Mouse (Mus musculus) mouse trophoblast stem cell (cell line): ENCODE measurements around the gene Vps26b.

Experiments
- in situ Hi-C, 2 experiments: fragments of 300-500 bp; cut with MseI, MboI; formaldehyde crosslinking; loops; 2 replicates in 1 of 2; 3 replicates in 1 of 2; pipeline ENCODE4 v1.15.1; 2025

Vps26b gene

DNA sequence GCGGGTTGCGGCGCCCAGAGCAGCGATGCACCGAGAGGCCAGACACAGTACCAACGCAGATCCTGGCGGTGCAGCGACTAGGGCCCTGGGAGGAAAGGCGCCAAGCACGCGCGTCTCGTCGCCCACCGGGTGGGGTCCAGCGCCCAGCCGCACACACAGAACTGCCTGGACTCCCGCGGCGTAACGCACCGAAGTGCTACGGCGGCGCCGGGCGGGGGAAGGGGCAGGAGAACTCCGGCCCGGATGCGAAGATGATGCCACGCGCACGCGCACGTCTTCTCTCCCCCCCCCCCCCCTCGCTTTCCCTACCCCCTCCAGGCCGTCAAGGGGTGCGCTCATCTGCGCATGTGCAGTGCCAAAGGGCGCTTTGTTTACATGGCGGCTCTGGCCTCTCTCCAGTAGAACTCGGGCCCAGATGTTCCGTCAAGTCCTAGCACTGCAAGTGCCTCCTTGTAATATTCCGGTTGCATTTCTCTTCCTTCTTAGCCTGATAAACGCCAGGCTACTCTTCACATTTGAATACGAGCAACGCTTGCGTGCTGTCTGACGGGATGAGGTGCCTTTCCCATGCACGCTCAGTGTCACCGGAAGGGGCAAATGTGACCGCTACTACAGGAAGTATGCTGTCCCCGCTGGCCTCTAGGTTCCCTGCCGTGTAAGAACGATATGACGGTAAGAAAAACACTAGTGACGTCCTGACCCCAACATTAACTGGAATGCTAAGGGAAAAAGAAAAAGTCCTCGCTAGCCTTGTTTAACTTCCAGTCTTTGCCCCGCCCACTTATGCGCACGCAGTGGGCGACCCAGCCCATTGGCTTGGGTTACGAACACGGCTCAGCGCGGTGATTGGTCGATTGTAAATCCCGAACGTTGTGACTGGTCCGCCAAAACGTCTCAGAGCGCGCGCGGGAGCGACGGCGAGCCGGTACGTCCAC lies at the start of gene Vps26b, which contains the start of gene Ncapd3:
Vps26b (minus strand) TSS at position 238 of the 935 bp plus-strand sequence.
Ncapd3 (plus strand) TSS at position 348 of the 935 bp plus-strand sequence.
- in situ Hi-C loops, result no loop called here

DNA sequence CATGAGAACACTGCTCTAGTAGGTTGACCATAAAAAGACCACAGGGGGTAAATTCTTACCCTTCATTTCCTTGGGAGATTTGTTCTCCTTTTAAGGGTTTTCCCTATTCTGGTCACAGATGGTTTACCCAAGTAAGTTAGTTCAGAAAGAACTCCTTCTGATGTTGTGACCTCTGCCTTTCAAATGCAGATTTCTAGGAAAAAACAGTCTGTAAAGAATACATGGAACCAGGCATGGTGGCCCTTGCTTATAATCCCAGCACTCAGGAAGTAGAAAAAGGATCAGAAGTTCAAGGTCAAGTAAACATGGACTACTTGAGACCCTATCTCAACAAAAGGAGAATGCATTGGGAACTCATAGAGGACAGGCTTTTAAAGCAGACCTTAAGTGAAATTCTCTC lies 45.9 kb upstream of the Vps26b start:
- in situ Hi-C loops, result no loop called here

DNA sequence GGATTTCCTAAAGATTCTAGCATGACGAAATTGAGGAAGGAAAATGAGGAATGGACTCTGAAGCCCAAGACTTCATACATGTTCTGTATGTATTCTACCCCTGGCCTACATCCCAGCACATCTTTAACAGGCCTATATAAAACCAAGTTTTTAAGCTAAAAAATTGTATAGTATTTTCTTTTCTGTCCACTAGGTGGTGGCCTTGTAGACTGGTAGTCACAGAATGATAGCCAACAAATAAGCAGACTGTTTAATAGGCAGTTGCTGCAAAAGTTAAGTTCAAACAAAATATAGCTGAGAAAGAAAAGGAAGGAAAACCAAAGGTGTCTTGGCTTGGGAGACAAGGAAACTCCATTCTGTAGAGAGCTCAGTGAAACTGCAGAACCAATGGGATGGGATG lies 44.8 kb upstream of the Vps26b start:
- in situ Hi-C loops, result no loop called here

DNA sequence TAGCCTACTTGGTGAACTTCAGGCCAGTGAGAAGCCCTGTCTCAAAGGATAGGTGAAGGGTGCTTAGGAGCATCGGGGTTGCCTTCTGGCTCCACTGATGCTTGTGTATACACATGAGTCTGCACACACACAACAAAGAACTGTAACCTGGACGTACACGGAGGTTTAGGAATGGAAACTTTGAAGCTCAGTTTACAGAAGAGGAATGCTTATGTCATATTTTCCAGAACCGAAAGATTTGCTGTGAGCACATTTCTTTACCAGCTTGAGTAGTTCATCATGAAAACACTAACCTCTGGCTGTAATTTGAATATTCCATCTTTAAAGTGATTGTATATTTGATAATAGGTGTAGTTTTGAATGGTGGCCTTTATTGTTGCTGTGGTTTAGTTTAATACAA lies 41.0 kb upstream of the Vps26b start:
- in situ Hi-C loops, result no loop called here

DNA sequence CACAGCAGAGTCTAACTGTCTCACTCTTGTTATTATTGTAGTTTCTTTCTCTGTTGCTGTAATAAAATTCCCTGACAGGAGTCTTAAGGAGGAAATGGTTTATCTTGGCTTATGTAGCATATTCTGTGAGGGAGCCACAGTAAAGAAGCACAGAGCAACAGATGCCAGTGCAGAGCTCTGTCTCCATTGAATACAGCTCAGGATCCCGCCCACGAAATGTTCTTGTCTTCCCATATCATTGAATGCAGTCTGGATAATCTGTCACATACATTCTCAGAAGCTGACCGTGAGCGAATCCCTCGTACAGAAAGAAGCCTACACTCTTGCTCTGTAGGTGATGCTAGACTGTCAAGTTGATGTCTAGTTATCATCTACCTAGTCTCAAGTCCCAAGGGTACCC lies 28.5 kb upstream of the Vps26b start:
- in situ Hi-C loops, result no loop called here

DNA sequence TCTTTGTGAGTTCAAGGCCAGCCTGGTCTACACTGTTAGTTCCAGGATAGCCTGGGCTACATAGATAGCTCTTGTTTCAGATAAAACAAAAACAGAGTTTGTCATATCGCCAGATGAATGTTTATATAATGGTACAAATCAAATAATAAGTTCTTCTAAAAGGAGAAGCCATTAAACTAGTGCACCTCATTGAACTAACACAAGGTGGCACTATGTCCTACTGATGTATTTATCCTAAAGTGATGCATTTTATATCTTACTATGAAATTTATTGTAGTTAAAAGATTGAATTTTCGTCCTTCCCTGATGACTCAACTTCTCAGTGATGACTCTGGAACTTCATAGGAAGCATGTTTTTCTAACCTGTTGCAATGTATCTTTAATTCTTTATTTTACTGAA lies 19.6 kb upstream of the Vps26b start:
- in situ Hi-C loops, result no loop called here

DNA sequence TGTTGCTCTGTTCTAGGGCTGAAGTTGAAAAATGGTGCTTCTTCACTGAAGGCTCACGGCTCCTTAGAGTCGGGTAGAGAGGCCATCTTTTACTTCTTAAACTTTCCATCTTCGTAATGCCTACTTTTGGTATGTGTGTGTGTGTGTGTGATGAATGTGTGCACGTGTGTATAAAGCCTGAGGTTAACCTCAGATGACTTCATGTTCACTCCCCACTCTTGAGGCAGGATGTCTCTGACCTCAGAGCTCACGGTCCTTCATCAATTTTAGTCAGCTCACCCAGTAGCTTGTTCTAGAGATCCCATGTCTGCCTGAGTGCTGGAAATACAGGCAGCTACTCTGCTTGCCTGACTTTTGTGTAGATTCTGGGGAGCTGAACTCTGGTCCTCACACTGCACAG lies 14.0 kb upstream of the Vps26b start:
- in situ Hi-C loops, result no loop called here

DNA sequence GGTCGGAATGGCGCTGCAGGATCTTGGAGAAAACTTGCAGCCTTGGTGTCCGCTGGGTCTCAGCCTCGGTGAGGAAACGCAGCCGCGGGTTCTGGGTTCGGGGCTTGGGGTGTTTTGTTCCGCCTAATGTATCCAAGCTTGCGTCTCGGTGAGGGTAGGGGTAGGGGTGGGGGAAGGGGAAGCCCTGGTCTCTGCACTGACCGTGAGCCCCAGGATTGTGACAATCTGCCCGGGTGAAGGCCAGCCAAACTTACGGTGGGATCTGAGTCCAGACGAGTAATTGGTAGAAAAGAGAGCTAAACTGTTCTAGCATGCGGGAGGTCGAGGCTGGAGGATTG lies 867 bp upstream of the Vps26b start:
- in situ Hi-C loops, result no loop called here

DNA sequence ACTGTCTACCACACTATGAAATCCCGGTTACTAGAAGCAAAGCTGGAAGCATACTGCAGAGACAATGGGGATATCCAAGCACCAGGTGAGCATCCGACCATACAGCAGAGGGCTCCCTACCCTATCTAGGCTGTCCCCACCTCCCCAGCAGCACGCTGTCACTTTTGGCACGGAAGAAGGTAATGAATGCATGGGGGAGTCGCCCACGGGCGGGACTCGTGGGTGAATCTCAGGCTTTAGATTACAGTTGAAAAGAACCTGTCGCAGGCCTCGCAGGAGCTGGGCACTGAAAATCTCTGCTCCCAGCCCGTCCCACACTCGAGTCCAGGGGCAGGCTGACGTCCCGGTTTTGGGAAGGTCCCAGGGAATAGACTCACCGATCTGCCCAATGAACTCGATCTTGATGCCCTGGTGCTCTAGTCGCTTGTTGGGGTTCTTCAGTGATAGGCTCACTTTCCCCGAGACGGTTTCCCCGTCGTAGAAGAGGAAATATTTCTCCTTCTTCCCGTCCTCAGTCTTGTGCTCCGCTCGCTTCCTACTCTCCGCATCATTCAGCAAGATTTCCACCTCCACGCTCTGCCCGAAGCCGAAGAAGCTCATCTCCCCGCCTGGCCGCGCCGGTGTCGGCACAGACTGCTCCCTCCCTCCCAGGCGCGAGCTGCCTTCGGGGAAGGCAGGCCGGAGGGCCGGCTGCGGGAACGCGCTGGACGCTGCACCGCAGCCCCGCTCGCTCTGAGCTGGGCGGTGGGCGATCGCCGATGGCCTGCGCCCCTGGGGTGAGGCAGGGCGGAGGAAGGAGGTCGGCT lies 640 bp downstream of the Vps26b start:
- in situ Hi-C loops, result no loop called here

DNA sequence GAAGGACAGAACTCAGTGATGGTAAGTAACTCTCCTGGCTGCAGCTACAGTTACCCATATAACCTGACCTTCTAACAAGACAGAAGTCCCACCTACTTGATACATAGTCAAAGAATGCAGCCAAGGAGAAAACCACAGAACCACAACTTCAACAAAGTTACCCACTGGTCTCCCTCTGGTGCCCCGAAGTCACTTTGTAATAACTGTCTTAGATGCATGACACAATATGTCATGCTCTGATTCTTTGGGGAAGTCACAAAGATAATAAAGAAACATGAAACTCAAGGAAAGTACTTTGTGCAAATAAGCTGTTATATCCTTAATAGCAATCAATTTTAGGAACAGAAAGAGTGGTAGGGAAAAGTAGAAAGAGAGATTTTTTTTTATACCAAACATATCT lies 3.2 kb downstream of the Vps26b start:
- in situ Hi-C loops, result no loop called here

DNA sequence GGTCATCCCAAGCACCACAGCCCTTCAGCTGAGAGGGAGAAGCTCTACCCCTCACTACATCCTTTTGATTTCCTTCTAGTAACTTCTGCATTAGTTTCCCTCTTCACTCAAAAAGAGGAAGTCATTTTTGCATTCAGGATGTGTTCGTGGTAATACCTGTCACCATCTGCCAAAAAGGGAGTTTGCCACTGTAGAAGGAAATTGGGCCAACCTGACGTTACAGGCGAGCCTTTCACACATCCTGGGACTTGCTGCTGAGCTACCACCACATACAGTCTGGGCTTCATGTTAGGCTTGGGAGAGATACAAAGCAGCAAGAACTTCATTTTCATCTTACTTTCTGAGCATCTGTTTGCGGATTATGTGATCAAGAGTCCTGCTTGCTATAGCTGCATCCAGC lies 6.2 kb downstream of the Vps26b start:
- in situ Hi-C loops, result no loop called here

DNA sequence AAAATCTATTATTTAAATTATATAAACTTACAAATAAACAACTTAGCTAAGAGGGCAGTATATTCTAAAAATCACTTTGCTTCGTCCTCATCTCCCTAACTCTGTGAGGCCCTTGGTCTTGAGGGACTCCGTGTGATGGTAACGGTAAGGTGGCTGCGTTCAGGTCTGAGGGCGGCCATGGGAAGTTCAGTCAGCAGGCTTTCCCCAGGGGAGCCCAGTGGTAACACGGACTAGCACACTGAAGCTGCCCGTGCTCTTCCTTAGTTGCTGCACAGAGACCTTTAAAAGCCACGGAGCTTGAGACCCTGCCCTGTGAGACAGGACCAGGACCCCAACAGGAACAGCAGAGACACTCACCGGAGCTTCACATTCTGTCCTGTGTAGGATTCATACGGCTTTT lies 10.9 kb downstream of the Vps26b start:
- in situ Hi-C loops, result no loop called here

DNA sequence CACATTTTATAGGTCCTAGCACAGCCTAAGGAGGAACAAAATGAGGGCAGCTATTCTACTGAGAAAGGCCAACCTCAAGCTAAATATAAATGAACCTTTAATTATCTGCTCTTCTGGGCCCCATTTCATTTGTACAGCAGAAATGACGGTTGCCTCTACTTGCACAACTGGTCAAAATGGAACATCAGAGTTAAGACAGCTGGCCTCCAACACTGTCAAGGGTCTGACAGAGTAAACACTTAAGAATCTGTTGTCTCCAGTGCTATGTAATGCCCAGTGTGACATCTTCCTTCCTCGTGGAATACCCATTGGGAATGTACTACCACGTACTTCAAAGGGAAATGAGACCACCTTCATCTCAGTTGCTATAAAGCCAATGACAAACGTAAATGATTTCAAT lies 18.3 kb downstream of the Vps26b start:
- in situ Hi-C loops, result no loop called here

DNA sequence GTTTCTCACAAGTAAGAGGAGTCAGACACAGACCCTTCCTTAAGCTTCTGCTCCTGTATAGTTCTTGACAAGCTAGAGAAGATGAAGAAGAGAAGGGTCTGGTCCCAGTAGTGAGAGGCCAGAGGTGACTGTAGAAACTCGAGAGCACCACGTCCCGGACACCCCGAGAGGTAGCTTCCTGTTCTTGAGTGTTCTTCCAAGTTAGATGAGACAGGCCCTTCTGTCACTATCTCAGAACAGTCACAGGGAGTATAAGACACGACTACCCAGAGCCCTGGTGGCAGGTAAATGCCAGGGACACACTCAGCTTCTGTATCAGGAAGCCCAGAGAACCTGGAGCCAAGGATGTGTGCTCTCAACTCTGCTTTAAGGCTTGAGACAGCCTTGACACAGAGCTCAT lies 20.6 kb downstream of the Vps26b start:
- in situ Hi-C loops, result no loop called here

DNA sequence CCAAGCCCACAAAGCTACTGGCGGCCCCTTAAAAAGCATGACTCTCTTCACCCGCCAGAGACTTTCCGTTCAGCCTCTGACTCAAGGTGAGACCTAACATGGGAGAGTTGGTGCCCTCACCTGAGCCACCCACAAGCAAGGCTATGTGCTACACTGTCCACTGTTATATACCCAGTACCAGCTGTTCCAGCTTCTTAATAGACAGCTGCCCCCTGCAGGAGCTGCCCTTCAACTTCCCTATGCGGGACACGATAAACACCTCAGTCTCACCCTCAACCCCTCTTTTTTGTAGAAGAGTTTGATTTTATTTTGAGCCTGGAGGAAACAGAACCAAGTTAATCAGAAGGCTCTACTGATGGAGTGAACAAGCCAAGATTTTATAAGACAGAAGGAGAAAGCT lies 23.0 kb downstream of the Vps26b start:
- in situ Hi-C loops, result no loop called here

DNA sequence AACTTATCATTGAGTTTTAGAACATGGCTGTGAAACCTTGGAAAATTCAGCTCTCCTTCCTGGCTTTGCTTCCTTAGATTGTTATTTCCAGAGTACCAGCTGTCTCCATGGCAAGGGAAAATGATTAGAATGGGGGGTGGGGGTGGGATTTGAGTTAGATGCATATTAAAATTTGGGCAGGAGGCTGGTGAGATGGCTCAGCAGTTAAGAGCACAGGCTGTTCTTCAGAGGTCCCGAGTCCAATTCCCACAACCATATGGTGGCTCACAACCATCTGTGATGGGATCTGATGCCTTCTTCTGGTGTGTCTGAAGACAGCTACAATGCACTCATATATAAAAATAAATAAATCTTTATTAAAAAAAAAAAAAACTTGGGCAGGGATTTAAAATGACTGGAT lies 23.9 kb downstream of the Vps26b start:
- in situ Hi-C loops, result no loop called here

DNA sequence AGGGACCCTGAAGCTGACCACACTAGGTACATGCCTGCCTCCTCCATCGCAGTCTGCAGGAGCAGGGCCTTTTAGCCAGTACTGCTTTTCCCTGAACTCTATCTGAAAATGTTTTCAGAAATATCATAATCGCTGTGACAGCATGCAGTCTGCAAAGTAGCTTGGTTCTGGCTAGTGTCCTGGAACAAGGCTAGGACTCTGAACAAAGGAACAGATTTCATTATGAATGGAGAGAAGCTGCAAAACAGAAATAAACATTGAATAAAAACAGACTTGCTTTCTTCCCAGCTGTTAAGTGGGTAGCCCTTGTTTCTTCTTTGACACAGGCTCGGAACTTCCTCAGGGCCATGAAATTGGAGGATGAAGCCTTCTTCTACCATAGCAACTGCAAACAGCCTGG lies 24.6 kb downstream of the Vps26b start:
- in situ Hi-C loops, result no loop called here

DNA sequence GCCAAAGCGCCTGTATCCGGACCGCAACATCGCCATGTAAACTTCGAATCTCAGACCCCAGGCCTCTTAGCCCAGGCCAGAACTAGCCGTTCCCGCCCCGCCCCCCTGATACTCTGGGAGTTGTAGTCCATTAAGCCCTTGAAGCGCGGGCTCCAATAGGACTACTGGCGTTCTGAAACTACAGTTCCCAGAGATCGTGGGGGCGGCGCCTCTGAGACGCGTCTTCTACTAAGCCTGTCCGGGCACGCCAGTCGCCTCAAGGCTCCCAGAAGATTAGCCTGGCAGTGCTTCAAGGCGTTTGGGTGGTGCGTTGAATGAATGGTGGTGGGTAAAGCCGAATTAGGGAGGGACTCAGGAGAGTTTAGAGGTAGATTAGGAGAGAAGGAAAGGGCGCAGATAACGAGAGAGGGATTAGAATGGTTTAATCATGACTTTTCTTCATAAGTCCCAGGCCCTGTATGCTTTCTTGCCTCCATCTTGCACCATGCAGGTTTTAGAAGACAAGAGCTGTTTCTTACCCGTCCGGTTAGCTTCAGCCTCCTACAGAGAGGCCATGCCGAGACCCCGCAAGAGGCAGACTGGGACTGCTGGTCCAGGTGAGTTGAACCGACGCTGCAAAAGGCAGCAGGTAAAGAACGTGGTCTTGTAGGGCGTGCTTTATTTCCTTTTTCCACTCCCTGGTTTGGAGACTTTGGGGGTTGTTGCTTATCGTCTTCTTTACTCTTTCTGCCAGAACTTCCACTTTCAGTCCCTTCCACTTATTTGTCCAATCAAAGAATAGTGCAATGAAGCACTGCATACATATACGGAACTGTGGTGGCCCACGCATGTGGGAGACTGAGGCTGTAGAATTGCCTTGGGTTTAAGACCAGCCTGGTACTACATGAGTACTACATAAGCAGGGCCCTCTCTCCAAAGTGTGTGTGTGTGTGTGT lies 30.1 kb downstream of the Vps26b start, which contains the start of the genes Acad8 and Thyn1:
Acad8 (minus strand) TSS at position 106 of the 935 bp plus-strand sequence.
Thyn1 (plus strand) TSS at position 250 of the 935 bp plus-strand sequence.
- in situ Hi-C loops, result loop anchor here in 1 of 2 experiments (10.0 kb wide), 1 partner anchor 205 kb away; no protein-coding TSS in a partner anchor

DNA sequence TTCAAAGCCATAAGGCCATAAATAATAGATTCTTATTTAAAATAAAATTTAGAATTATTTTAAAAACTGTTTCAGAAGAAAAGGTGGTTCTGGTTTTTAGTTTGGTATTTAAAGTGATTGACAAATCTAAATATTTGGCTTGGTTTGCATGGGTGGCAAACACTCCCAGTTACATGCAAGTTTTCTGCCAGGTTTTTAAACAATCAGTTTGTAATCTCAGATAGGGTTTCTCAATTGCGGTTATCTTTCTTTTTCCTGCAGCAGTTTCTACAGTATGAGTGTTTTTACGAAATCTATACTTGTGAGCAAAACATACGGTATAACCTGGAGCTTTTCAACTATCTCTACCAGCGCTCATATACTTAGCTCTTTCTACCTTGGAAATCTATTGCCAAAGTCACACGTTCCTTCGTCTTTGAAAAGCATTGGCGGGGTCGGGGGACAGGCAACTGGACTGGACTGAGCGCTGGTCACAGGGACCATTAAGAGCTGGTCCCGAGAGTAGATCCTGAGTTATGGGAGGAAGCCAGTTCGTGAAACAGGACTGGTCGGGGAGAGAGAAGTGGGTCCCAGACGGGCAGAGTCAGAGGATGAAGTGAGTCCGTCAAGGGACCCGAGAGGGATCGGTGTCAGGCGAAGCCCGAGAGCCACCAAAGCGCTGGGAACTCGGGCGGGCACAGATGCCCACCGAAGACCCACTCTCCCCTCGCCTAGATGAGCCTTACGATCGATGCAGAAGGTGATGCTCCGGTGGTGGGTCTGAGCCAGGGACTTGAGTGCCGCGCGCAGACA lies 31.0 kb downstream of the Vps26b start:
- in situ Hi-C loops, result loop anchor here in 1 of 2 experiments (10.0 kb wide), 1 partner anchor 204 kb away; no protein-coding TSS in a partner anchor

DNA sequence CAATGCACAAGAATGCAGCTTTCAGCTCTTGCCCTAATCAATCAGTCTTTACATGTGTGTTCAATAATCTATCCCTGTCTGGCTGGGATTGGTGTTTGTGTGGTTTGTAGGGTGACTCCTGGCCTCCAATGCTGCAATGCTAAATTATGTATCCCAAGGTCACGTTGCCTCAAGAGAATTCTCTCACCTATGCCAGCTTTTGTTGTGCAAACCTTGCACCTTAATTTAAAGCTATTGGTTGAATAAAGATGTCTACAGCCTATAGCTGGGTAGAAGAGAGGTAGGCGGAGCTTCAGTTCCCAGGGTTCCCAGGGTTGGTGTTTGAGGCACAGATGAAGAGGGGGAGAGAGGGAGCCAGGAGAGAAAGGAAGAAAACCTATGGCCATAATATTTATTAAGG lies 32.4 kb downstream of the Vps26b start:
- in situ Hi-C loops, result loop anchor here in 1 of 2 experiments (10.0 kb wide), 1 partner anchor 203 kb away; no protein-coding TSS in a partner anchor
